Mouse (Mus musculus) brown adipose tissue, adult 24 weeks (tissue): ENCODE measurements around the gene Slc22a6. TPM values are rescaled to one million over a fixed set of nuclear protein-coding genes. Genes with fewer than 3 reads are reported as not detected.

Source experiments
- H3K27ac ChIP-seq: fragments of 200-500 bp; replicated peaks from 2 replicates; pipeline ENCODE4 v1.5.1; 2012; ENCODE audit warnings: low read depth, mild to moderate bottlenecking, low read length
- H3K4me1 ChIP-seq: fragments of 200-500 bp; 2 replicates; pipeline ENCODE4 v1.6.1; 2012; ENCODE audit warnings: low read length, mixed read lengths; ENCODE audit not compliant: control insufficient read depth, insufficient read depth, insufficient read length
- H3K4me3 ChIP-seq: fragments of 200-500 bp; 2 replicates; pipeline ENCODE4 v1.5.1; 2012; ENCODE audit warnings: low read depth, mild to moderate bottlenecking, low read length, moderate library complexity; ENCODE audit not compliant: insufficient read depth
- polyA plus RNA-seq: library from polyadenylated mRNA; stranded (reverse); fragments of >200 nt; gene quantifications from 2 replicates; pipeline ENCODE4 v1.2.4, GENCODE M21; 2012; ENCODE audit not compliant: missing spikeins, insufficient read depth, insufficient read length

Slc22a6 gene
- polyA plus RNA-seq, result not detected in 2 replicates

DNA sequence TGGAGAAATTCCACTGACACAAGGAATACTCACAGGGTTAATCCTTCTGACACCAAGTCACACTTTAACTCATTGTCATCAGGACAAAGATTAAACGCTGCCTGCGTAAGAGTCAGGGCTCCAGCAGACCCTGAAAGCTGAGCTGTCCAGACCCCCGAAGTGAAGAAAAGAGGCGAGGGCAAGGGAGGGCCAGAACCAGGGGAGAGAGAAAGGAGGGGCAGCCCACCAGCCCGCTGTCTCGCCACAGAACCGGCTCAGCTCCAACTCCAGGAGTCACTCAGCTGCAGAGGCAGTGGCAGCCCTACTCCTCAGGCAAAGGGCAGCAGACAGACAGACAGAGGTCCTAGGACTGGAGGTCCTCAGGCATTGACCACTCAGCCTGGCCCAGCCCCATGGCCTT lies at the start of gene Slc22a6:
Gene Slc22a6 (plus strand): TSS at position 136 of the 400 bp plus-strand sequence.
- Histone ChIP-seq H3K27ac (no peak within 1 kb of the TSS), H3K4me3 (no peak within 1 kb of the TSS), H3K4me1 (no peaks in the 10 kb centered on the region)

DNA sequence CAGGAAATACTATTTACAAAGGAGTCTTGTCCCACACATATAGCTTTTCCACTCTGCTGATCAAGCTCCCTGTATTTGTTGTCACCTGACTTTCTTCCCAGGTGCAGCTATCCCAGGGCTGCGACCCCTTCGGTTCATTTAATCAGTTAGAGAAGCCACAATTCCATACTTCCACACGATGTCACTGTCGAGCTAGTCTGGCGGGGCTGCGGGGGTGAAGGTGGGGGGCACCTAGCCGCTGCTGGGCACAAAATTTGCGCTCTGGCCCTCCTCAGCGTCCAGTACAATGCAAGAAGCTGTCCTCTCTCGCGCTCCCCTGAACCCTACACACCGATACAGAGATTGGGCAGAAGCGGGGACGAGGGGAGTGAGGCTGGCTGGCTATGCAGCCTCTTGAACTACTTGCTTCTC lies 48.4 kb upstream of the Slc22a6 start:
- Histone ChIP-seq H3K27ac (no peak overlapping the region), H3K4me3 (peak overlapping the region; percentile 23; the same call in 1 of the 2 replicates), H3K4me1 (peaks cover 4% of the 10 kb centered on the region; the same call in 1 of the 2 replicates)

DNA sequence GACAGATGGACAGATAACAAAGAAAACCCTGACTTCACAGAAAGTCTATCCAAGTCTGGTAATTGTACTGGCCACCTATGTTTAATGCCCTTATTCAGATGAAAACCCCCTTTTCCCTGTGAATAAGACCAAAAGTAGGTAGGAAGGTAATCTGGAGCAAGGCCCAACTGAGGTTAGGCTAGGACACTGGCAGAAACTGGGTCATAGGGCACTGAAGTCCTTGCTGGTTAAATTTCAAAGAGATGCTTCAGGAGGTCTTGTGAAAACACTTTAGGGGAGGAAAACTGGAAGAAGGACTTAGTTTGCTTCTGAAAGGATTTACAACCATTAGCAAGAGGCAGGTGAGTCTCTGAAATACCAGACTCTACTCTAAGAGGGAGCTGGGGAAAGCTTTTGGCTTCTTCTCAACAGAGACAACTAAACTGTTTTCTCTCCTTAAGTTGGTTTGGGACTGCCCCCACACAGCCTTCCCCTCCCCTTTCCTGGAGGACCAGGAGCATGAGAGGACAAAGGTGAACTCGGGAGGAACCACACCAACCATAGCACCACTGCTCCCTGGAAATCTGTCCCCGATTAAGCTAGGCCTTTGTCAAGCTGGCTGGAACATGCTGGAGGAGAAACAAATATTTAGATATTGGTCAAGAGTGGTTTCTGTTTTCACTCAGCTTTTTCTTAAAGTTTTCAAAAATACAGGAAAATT lies 47.3 kb upstream of the Slc22a6 start:
- Histone ChIP-seq H3K4me3 (no peak overlapping the region), H3K27ac (no peak overlapping the region), H3K4me1 (peaks cover 4% of the 10 kb centered on the region; the same call in 1 of the 2 replicates)

DNA sequence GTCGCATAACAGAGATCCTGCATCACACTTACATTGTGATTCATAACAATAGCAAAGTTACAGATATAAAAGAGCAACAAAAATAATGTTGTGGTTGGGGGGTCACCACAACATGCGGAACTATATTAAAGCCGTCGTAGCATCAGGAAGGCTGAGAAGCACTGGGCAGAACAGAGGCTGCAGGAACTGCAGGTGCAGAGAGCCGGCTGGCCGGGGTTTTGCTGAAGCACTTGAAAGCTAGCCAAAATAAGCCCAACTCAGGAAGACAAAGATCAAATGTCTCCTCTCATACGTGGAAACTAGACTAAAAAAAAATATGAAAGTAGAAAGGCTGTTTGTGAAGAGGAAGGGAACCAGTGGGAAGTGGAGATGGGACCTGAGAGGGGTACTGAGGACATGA lies 46.1 kb upstream of the Slc22a6 start:
- Histone ChIP-seq H3K4me1 (peaks cover 4% of the 10 kb centered on the region; the same call in 1 of the 2 replicates), H3K4me3 (no peak overlapping the region), H3K27ac (no peak overlapping the region)

DNA sequence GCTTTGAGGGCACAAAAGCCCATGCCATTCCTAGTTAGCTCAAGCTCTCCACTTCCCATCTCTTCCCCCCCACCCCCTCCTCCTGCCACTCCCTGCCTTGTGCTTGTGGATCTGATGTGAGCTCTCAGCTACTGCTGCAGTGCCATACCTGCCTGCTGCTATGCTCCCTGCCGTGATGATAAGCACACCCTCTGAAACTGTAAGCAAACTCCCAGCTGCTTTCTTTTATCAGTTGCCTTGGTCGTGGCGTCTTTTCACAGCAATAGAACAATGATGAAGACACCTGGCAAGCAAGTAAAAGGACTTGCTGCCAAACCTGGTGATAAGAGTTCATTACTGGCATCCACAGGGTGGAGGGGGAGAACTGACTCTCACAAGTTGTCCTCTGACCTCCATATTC lies 45.4 kb upstream of the Slc22a6 start:
- H3K4me3 ChIP-seq, result no peak overlapping the region
- peaks cover 4% of the 10 kb centered on the region; the same call in 1 of the 2 replicates for H3K4me1 ChIP-seq
- H3K27ac ChIP-seq, result no peak overlapping the region

DNA sequence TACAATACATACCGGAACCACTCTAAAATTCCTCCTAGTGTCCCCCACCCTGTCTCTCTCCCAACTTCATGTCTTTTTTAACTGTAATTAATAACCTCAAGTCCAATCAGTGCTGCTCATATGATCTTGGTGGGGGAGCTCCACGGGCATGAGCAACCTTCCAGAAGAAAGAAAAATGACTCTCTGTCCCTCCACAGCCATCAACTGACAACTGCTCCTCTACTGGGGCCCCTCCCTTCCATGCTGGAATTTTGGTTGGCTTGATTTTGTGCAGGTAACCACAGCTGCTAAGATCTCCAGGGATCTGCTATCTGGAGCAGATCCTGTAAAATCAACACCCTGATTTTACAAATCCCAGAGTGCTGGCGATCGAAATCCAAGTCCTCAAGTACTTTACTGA lies 40.4 kb upstream of the Slc22a6 start:
- Histone ChIP-seq H3K4me1 (no peaks in the 10 kb centered on the region), H3K4me3 (no peak overlapping the region), H3K27ac (no peak overlapping the region)

DNA sequence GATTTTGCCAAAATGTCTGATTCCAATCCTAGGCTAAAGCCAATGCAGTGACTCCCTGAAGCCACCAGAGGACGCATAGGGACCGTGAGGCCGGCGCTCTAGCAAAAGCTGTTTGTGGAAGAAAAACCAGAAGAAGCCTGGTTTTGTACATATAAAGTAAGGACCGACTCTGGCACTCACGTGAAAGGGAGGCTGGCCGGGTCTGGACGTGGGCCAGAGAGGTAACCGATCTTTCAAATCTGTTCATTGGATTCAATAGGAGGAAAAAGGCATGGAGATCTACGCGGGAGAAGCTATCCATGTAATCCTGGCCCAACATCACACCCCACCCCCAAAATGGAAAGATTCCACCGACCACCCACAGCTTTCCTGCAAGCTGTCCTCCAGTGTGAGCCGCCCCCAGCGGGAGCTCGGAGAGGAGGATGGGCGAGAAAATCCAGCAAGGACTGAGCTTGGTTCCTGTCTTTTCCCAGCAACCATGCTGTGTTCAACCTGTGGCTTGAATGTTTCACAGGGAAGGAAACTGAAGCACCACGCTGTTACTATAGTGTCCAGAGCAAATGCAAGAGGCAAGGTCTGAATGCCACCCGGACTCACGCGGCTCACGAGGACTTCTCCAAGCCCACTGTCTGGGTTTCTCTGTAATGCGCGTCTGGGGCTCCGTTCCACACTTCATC lies 39.4 kb upstream of the Slc22a6 start:
- Histone ChIP-seq H3K27ac (no peak overlapping the region), H3K4me3 (peak overlapping the region; percentile 34; the same call in 1 of the 2 replicates), H3K4me1 (no peaks in the 10 kb centered on the region)

DNA sequence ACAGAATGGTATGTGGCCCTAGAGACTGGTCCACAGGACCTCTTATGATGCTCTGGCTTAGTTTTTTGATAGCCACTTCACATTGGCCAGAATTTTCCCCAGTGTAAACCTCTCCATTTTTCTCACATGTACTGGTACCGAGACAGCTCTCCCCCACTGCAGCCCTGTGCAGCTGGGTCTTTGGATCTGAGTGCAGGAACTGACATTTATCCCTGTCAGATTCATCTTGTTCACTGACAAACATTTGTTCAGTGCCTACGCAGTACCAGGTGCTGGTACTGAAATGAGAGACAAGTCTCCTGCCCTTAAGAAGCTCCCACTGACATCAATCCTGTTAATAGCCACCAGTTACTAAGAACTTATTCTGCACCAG lies 38.9 kb upstream of the Slc22a6 start:
- Histone ChIP-seq H3K4me1 (no peaks in the 10 kb centered on the region), H3K27ac (no peak overlapping the region), H3K4me3 (no peak overlapping the region)

DNA sequence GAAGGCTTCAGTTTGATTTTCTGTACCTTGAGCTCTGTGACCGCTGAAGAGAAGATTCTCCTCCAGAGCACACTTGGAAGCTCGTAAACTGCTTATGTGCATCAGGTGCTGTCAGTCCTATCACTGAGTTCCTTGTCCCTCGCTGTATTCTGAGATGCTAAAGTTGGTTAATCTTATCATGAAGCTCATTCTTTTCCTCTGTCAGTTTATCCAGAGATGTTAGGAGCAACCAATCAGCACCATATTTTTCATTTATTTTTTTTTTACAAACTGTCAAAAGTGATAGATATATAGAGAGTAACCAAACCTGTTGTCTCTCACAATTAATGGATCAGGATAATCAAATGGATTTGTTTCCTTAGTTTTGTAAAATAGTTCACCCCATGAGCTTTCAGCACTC lies 32.5 kb upstream of the Slc22a6 start:
- Histone ChIP-seq H3K4me3 (no peak overlapping the region), H3K4me1 (no peaks in the 10 kb centered on the region), H3K27ac (no peak overlapping the region)

DNA sequence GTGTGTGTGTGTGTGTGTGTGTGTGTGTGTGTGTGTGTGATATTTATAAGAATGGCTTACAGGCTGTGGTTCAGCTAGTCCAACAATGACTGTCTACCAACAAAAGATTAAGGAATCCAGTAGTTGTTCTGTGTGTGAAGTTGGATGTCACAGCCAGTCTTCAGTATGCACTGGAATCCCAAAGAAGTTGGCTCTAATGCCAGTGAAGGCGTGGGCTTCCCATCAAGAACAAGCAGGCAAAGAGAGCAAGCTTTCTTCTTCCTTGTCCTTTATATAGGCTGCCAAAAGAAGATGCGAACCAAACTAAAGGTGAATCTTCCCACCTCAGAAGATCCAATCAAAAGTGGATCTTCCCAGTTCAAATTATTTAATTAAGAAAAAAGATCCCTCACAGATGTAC lies 31.9 kb upstream of the Slc22a6 start:
- Histone ChIP-seq H3K27ac (no peak overlapping the region), H3K4me3 (no peak overlapping the region), H3K4me1 (no peaks in the 10 kb centered on the region)

DNA sequence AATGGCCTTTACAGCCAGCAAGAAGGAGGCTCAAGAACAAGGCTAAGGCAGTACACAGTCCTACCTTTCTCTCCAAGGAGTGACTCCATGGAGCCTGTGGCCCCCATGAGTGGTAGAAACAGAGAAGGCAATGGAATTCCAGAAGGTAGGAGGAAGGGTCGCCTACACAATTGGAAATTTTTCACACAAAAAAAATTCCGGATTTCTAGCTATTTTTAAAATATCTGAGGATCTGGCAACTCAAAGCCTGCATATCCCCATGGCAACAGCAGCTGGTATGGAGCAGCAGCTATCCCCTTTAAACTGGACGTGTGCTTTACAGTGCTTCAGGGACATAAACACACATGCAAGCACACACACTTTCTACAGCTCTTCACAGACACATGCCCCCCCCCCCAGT lies 31.5 kb upstream of the Slc22a6 start:
- H3K4me1 ChIP-seq, result no peaks in the 10 kb centered on the region
- no peak overlapping the region for H3K27ac ChIP-seq
- no peak overlapping the region for H3K4me3 ChIP-seq

DNA sequence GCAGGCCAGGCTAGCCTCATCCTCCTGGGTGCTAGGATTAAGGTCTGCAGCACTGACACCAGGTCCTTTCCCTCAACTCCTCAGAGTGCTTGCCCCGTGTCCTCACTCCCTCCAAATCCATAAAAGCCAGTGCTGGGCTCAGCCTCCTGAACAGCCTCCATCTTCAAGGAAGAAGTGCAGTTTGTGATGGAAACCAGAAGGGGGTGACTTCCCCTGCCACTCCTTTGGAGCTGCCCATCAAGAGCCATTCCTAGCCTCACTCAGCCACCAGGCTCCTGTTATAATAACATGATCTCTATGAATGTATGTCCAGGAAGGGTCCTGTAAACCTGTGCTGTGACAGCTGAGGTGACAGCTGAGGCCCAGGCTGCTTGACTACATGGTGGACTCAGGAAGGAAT lies 30.5 kb upstream of the Slc22a6 start:
- Histone ChIP-seq H3K27ac (no peak overlapping the region), H3K4me3 (no peak overlapping the region), H3K4me1 (no peaks in the 10 kb centered on the region)

DNA sequence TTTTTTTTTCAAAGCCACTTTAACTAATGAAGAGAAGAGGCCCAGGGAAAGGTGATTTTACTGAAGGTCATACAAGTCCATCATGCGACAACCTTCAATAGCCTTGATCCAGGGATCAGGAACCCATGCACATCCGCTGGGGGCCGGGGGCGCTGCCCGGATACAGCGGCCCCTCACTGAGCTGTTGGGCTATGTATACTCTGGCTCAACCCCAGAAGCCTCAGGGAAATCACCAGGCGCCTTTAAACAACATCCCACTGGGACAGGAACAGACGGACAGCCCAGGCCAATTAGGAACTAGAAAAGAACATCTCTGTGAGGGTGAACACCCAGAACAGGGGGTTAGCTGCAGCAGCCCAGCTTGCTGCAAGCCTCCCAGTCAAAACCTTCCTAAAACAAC lies 26.9 kb upstream of the Slc22a6 start, which contains the start of gene Slc22a8:
Gene Slc22a8 (plus strand): TSS at position 301 of the 400 bp plus-strand sequence.
- Histone ChIP-seq H3K4me1 (no peaks in the 10 kb centered on the region), H3K27ac (no peak within 1 kb of the TSS), H3K4me3 (no peak within 1 kb of the TSS)

DNA sequence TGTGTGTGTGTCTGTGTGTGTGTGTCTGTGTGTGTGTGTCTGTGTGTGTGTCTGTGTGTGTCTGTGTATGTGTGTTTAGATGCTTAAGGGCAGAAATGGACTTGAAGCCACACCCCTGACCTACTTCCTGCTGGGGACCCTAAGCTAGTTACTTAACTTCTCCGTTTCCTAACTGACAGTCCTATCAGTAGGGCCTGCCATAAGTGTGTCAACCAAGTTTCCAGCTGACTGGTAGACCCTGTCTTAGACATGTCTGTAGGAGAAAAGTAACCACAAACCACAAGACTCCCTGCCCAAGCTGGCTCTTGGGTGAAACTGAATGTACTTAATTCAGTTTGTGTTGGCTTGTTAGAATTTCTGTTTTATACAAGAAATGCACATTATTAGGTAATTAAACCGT lies 25.7 kb upstream of the Slc22a6 start:
- H3K4me1 ChIP-seq, result no peaks in the 10 kb centered on the region
- H3K4me3 ChIP-seq, result no peak overlapping the region
- H3K27ac ChIP-seq, result no peak overlapping the region

DNA sequence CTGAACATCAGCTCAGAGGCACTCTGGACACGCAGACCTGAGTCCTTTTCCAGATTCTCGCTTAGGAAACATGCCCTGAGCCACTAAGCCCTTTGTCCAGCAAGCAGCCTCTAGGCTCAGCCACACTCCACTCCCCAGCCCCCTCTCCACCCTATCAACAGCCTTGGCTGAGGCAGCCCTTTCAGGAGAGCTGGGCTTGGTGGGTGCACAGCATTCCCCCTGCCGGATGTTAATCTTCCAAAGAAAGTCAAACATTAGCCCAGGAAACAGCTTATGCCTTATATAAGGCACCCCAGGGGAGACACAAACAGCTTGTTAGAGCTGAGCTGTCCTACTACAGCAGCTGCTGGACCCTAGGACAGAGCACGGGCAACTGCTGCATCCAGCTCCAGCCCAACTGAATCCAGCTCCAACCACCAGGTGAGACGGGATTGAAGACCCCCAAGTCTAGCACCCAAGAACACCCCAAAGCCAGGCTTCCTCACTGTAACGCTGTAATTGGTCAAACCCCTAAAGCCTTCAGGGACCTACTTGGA lies 24.9 kb upstream of the Slc22a6 start:
- H3K4me1 ChIP-seq, result no peaks in the 10 kb centered on the region
- H3K4me3 ChIP-seq, result no peak overlapping the region
- no peak overlapping the region for H3K27ac ChIP-seq

DNA sequence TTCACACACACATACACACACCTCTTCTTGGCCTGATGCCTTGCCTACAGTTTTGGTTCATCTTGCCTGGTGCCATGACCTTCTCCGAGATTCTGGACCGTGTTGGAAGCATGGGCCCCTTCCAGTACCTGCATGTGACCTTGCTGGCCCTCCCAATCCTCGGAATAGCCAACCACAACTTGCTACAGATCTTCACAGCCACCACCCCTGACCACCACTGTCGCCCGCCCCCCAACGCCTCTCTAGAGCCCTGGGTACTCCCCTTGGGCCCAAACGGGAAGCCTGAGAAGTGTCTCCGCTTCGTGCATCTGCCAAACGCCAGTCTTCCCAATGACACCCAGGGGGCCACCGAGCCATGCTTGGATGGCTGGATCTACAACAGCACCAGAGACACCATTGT lies 24.0 kb upstream of the Slc22a6 start:
- H3K4me1 ChIP-seq, result no peaks in the 10 kb centered on the region
- no peak overlapping the region for H3K4me3 ChIP-seq
- no peak overlapping the region for H3K27ac ChIP-seq
